Mouse (Mus musculus): Measurements from ENCODE around the gene Sept9. TPM values are rescaled to one million over a fixed set of nuclear protein-coding genes. Genes with fewer than 3 reads are reported as not detected.

Gene Sept9
- polyA plus RNA-seq, 1 experiment, result 41.4 TPM

DNA sequence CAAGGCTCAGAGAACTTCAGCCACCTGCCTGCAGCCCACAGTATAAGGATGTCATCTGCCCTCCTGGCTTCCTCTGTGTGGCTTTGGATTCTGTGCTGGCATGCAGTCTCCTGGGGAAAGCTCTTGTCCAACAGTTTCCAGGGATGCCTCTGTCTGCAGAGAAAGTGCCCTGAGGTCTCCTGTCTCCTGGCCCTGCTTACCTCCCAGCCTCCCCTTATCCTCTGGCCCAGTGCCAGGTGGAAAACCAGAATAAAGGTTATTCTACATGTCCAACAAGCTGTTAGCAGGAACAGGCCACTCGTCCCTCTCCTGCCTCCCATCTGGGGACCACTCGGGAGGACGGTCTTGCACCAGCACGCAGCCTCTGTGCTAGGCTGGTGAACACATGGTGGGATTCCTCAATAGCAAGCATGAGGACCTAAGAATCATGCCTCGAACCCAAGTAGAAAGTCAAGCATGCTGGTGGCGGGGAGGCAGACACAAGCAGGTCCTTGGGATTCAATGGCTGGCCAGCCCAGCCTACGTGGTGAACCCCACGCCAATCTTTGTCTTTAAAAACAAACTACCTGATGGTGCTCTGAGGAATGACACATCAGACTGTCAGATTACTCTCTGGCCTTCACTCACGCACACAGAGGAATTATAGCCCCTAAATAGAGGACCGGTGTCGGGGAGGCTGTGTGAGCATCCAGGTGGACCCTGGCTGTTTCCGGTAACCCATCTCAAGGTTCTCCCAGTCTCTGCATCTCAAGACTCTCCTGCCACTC is 111.1 kb downstream of the Sept9 start:
- Histone ChIP-seq H3K4me3 (replicated peaks; ENCODE audit: extremely low read depth, low read depth, low read length) (no peak overlapping the region), H3K4me1 (ENCODE audit: control insufficient read depth, insufficient read depth, low read length) (peaks cover 55% of the 10 kb centered on the region)
- DNase-seq, result no peak
- TF ChIP-seq CTCF (IDR thresholded peaks at IDR 0.05; ENCODE audit: insufficient read depth, low read length) (no peak), POLR2A (IDR thresholded peaks at IDR 0.05; ENCODE audit: borderline replicate concordance, extremely low read depth, low read depth, low read length) (no peak)
- WGBS, result 84% methylated on average over 12 of the region's 12 CpGs

DNA sequence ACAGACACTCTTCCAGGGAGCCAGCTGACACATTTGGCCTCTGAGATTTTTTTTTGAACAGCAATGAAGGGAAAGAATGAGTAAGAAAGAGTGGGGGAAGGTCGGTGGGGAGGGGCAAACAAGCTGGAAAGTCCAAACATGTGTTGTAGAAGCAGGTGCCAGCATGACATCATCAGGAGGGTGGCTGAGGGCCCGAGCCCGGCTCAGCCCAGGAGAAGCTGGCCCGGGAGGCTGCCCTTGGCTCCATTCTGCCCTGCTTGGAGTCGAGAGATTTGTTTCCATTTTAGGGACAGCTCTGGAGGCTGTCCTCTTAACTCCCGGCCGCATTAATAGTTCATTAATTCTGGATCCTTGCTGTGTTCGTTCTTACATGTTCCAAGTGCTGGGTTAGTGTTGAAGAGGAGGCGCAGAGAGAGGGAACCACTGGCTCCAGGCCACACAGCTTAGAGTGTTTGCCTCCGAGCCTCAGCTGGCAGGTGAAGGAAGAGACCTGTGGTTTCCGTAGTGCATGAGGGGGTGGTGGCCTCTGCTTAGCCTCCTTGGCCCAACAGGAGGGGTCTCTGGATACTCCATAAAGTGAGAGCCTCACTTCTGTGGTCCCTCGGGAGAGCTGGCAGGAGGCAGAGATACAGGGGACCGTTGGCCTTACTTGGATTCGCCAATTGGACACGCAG is 111.8 kb downstream of the Sept9 start:
- H3K4me3 ChIP-seq (replicated peaks; ENCODE audit: extremely low read depth, low read depth, low read length), result no peak overlapping the region
- WGBS, result 33% methylated on average over 15 of the region's 15 CpGs
- peaks cover 55% of the 10 kb centered on the region for H3K4me1 ChIP-seq (ENCODE audit: control insufficient read depth, insufficient read depth, low read length)
- TF ChIP-seq CTCF (IDR thresholded peaks at IDR 0.05; ENCODE audit: insufficient read depth, low read length), result no peak
- TF ChIP-seq POLR2A (IDR thresholded peaks at IDR 0.05; ENCODE audit: borderline replicate concordance, extremely low read depth, low read depth, low read length), result no peak
- no peak for DNase-seq

DNA sequence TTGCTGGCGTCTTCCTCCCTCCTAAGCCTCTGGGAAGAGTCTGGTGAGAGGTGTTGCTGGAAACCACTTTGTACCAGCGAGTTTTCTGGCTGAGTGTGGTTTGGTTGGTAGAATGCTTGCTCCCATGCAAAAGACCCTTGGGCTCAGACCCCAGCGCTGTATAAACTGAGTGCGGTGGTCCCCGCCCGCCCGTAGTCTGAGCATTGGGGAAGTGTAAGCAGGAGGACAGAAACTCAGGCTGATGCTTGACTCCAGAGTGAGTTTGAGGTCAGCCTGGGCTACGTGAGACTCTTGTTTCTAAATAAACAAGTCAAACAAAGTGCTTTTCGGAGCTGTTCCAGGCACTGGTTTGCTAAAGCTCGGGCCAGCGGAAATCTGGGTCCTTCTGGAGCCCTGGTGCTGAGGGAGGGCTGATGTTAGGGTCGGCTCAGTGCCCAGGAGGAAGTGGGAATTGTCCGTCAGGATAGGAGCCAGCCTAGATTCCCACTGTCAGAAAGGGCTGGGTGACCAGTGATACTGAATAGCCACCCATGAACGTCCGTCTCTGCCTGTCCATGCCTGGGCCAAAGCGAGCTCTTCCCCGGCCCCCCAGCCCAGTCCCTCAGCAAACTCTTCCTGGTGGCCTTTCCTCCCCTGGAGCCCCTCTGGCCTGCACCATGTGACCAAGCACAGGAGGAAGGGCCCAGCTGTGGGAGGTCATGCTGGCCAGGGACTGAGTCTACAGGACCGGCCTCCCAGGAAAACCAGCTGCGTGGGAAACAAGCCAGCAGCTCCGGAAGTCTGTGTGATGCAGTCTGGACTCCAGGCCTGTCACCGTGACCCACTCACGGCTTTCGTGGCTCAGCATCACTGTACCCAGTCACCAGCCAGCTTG is 112.8 kb downstream of the Sept9 start:
- H3K4me3 ChIP-seq (replicated peaks; ENCODE audit: extremely low read depth, low read depth, low read length), result no peak overlapping the region
- TF ChIP-seq CTCF (IDR thresholded peaks at IDR 0.05; ENCODE audit: insufficient read depth, low read length), result no peak
- no peak for TF ChIP-seq POLR2A (IDR thresholded peaks at IDR 0.05; ENCODE audit: borderline replicate concordance, extremely low read depth, low read depth, low read length)
- peaks cover 55% of the 10 kb centered on the region for H3K4me1 ChIP-seq (ENCODE audit: control insufficient read depth, insufficient read depth, low read length)
- DNase-seq, result peak; percentile 68
- 24% methylated on average over 23 of the region's 23 CpGs for WGBS

DNA sequence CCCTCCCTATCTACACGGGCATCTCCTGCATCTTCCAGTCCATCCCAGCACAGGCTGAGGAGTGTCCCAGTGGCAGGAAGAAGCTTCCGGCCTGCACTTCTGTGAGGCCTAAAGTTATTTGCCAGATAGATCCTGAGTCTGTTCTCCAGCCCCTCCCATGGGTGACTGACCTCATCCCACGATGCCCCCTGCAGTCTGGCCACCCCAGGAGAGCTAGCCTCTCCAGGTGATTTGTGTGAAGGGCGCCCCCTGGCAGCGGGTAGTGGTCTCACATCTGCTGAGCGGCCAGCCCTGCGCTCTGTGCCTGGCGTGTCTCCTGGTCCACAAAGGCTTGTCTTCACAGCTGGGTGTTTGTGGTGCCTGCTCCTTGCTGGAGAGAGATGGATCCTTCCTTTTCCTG is 113.5 kb downstream of the Sept9 start:
- 34% methylated on average over 8 of the region's 8 CpGs for WGBS
- TF ChIP-seq POLR2A (IDR thresholded peaks at IDR 0.05; ENCODE audit: borderline replicate concordance, extremely low read depth, low read depth, low read length) (no peak), CTCF (IDR thresholded peaks at IDR 0.05; ENCODE audit: insufficient read depth, low read length) (peak; percentile 53)
- no peak overlapping the region for H3K4me3 ChIP-seq (replicated peaks; ENCODE audit: extremely low read depth, low read depth, low read length)
- no peak for DNase-seq
- H3K4me1 ChIP-seq (ENCODE audit: control insufficient read depth, insufficient read depth, low read length), result peaks cover 57% of the 10 kb centered on the region

GRCm38 (mm10) chr11:117313446-117313845 is 114.0 kb downstream of the Sept9 start:
- no peak for TF ChIP-seq POLR2A (IDR thresholded peaks at IDR 0.05; ENCODE audit: borderline replicate concordance, extremely low read depth, low read depth, low read length)
- TF ChIP-seq CTCF (IDR thresholded peaks at IDR 0.05; ENCODE audit: insufficient read depth, low read length), result no peak
- no peak overlapping the region for H3K4me3 ChIP-seq (replicated peaks; ENCODE audit: extremely low read depth, low read depth, low read length)
- WGBS, result 77% methylated on average over 7 of the region's 7 CpGs
- H3K4me1 ChIP-seq (ENCODE audit: control insufficient read depth, insufficient read depth, low read length), result peaks cover 57% of the 10 kb centered on the region
- DNase-seq, result no peak

GRCm38 (mm10) chr11:117314026-117314425 is 114.6 kb downstream of the Sept9 start:
- TF ChIP-seq CTCF (IDR thresholded peaks at IDR 0.05; ENCODE audit: insufficient read depth, low read length) (peak; percentile 37; the same call in 1 of the 2 replicates), POLR2A (IDR thresholded peaks at IDR 0.05; ENCODE audit: borderline replicate concordance, extremely low read depth, low read depth, low read length) (no peak)
- WGBS, result 72% methylated on average over 7 of the region's 7 CpGs
- Histone ChIP-seq H3K4me1 (ENCODE audit: control insufficient read depth, insufficient read depth, low read length) (peaks cover 57% of the 10 kb centered on the region), H3K4me3 (replicated peaks; ENCODE audit: extremely low read depth, low read depth, low read length) (no peak overlapping the region)
- no peak for DNase-seq

DNA sequence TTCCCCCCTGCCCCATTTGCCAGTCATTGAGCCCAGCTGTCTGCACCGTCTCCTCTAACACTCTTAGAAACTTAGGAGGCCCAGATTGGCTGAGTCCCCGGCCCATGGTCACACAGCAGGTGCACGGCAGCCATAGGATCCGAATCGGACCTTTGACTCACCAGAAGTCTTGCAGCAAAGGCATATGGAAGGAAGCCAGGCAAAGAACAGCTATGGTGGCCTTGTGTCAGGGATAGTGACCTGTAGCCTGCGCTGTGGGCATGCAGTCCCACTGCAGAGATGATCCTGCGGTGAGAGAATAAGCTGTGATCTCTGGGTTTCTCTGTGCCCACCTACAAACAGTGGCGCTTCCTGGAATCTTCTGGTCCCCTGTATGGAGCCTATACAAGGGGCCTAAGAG is 115.1 kb downstream of the Sept9 start:
- 88% methylated on average over 8 of the region's 8 CpGs for WGBS
- H3K4me3 ChIP-seq (replicated peaks; ENCODE audit: extremely low read depth, low read depth, low read length), result no peak overlapping the region
- TF ChIP-seq POLR2A (IDR thresholded peaks at IDR 0.05; ENCODE audit: borderline replicate concordance, extremely low read depth, low read depth, low read length) (no peak), CTCF (IDR thresholded peaks at IDR 0.05; ENCODE audit: insufficient read depth, low read length) (no peak)
- DNase-seq, result no peak
- peaks cover 62% of the 10 kb centered on the region for H3K4me1 ChIP-seq (ENCODE audit: control insufficient read depth, insufficient read depth, low read length)

GRCm38 (mm10) chr11:117315309-117315708 is 115.8 kb downstream of the Sept9 start:
- H3K4me1 ChIP-seq (ENCODE audit: control insufficient read depth, insufficient read depth, low read length), result peaks cover 65% of the 10 kb centered on the region
- WGBS, result 53% methylated on average over 11 of the region's 11 CpGs
- DNase-seq, result no peak

More at GRCm38 (mm10) chr11:117315309-117315708, 115.8 kb downstream of the Sept9 start:
- no peak overlapping the region for H3K4me3 ChIP-seq (replicated peaks; ENCODE audit: extremely low read depth, low read depth, low read length)
- no peak for TF ChIP-seq POLR2A (IDR thresholded peaks at IDR 0.05; ENCODE audit: borderline replicate concordance, extremely low read depth, low read depth, low read length)
- TF ChIP-seq CTCF (IDR thresholded peaks at IDR 0.05; ENCODE audit: insufficient read depth, low read length), result no peak

All from lung, adult 2 months (tissue).